Mouse (Mus musculus) heart, adult 2 months (tissue): ENCODE measurements around the gene Plekha5.

Experiments used
- CTCF ChIP-seq: fragments of 200-600 bp; IDR thresholded peaks from 2 replicates; pipeline ENCODE4 v1.8.1; 2022; ENCODE audit warnings: antibody characterized with exemption, mild to moderate bottlenecking, moderate library complexity
- POLR2A ChIP-seq: fragments of 200-500 bp; IDR thresholded peaks from 2 replicates; pipeline ENCODE4 v1.6.1; 2011; ENCODE audit warnings: mild to moderate bottlenecking, low read depth, low read length, control low read depth; ENCODE audit not compliant: insufficient read depth

- TF ChIP-seq CTCF: no peak
- TF ChIP-seq POLR2A: no peak
Observed at GRCm38 (mm10) chr6:140543005-140543794, 119.3 kb downstream of the Plekha5 start.
